Comparison of ENCODE assay signal across 17 mouse cellular contexts in genomic region chr3:108772811-108773210, GRCm38 (mm10). TPM values are rescaled to one million over a fixed set of nuclear protein-coding genes. Genes with fewer than 3 reads are reported as not detected.
A peak's percentile ranks its signal among the peaks of the same experiment; 100 is the strongest.
DNase-seq lines count a peak whose midpoint lies in the region; ATAC-seq and TF ChIP-seq lines count a peak whose summit lies in the region.
"Had no signal": no experiment of that assay in that cellular context is flagged by ENCODE, and none has a peak within 500 bp of the region (broad histone marks: within the 10 kb centered on the region; RNA-seq: fewer than 3 reads in every experiment).

No protein-coding gene starts in this region.

- no peaks in the 10 kb centered on the region for H3K9me3 ChIP-seq in forebrain, postnatal 0 days (ENCODE audit: low read length)
- no peaks in the 10 kb centered on the region for H3K9me3 ChIP-seq in forebrain, embryonic 13.5 days (replicated peaks)
- H3K9me3 ChIP-seq in limb, embryonic 15.5 days: no peaks in the 10 kb centered on the region
- H3K9me3 ChIP-seq in limb, embryonic 10.5 days (replicated peaks): no peaks in the 10 kb centered on the region
- H3K9me3 ChIP-seq: embryonic facial prominence, embryonic 15.5 days; heart, embryonic 15.5 days; liver, embryonic 13.5 days had no signal

- H3K4me3 ChIP-seq in forebrain, postnatal 0 days (ENCODE audit: low read depth, low read length): no peak overlapping the region
- H3K4me3 ChIP-seq in forebrain, embryonic 13.5 days: no peak overlapping the region
- no peak overlapping the region for H3K4me3 ChIP-seq in limb, embryonic 15.5 days
- no peak overlapping the region for H3K4me3 ChIP-seq in limb, embryonic 10.5 days
- H3K4me3 ChIP-seq: embryonic facial prominence, embryonic 15.5 days; heart, embryonic 15.5 days; liver, embryonic 13.5 days had no signal

- no peak for DNase-seq in forebrain, postnatal 0 days
- DNase-seq in limb, embryonic 10.5 days (ENCODE audit: low spot score): no peak
- peak; percentile 40 for DNase-seq in 416B (ENCODE audit: low read depth)
- DNase-seq in brain, embryonic 14.5 days (ENCODE audit: low read depth): no peak
- DNase-seq in ovary, adult 18-20 months (ENCODE audit: low spot score): no peak
- DNase-seq in embryo, embryonic 11 days: no peak
- DNase-seq: adrenal gland, adult 8-10 months; kidney, postnatal 10 days; liver, embryonic 13.5 days; spleen, adult 18-20 months; thymus, adult 18-20 months had no signal

- H3K27me3 ChIP-seq in forebrain, postnatal 0 days (ENCODE audit: insufficient read depth, low read length): no peaks in the 10 kb centered on the region
- no peaks in the 10 kb centered on the region for H3K27me3 ChIP-seq in forebrain, embryonic 13.5 days
- H3K27me3 ChIP-seq in limb, embryonic 15.5 days: no peaks in the 10 kb centered on the region
- H3K27me3 ChIP-seq in limb, embryonic 10.5 days (ENCODE audit: low read depth, poor library complexity, severe bottlenecking): 0 out of 2 replicates have a peak, but pooled peaks cover 15% of the 10 kb centered on the region
- H3K27me3 ChIP-seq: embryonic facial prominence, embryonic 15.5 days; liver, embryonic 13.5 days had no signal

- no peak overlapping the region for H3K27ac ChIP-seq in forebrain, postnatal 0 days (ENCODE audit: low read depth, low read length)
- H3K27ac ChIP-seq in forebrain, embryonic 13.5 days: no peak overlapping the region
- 0 out of 2 replicates have a peak overlapping the region, but pooled peaks have one; percentile 94 for H3K27ac ChIP-seq in limb, embryonic 15.5 days
- H3K27ac ChIP-seq in limb, embryonic 10.5 days: no peak overlapping the region
- H3K27ac ChIP-seq: embryonic facial prominence, embryonic 15.5 days; heart, embryonic 15.5 days; liver, embryonic 13.5 days had no signal

- TF ChIP-seq CTCF in forebrain, postnatal 0 days (IDR thresholded peaks at IDR 0.05; ENCODE audit: low read depth): peak; percentile 30; the same call in 1 of the 2 replicates
- peak; percentile 31; the same call in 1 of the 2 replicates for TF ChIP-seq CTCF in brain, embryonic 14.5 days (IDR thresholded peaks at IDR 0.05; ENCODE audit: borderline replicate concordance, extremely low read depth, insufficient read depth, insufficient read length)

- 87% methylated on average over 3 of the region's 3 CpGs for WGBS in forebrain, postnatal 0 days
- 83% methylated on average over 3 of the region's 3 CpGs for WGBS in forebrain, embryonic 13.5 days
- 81% methylated on average over 3 of the region's 3 CpGs for WGBS in limb, embryonic 15.5 days
- 93% methylated on average over 3 of the region's 3 CpGs for WGBS in limb, embryonic 10.5 days

- H3K4me2 ChIP-seq in forebrain, postnatal 0 days (ENCODE audit: low read depth): no peak overlapping the region
- H3K4me2 ChIP-seq in forebrain, embryonic 13.5 days: no peak overlapping the region
- no peak overlapping the region for H3K4me2 ChIP-seq in limb, embryonic 15.5 days
- H3K4me2 ChIP-seq: embryonic facial prominence, embryonic 15.5 days; heart, embryonic 15.5 days; liver, embryonic 13.5 days had no signal

- no peaks in the 10 kb centered on the region for H3K4me1 ChIP-seq in forebrain, postnatal 0 days (ENCODE audit: insufficient read depth)
- H3K4me1 ChIP-seq in forebrain, embryonic 13.5 days: 0 out of 2 replicates have a peak, but pooled peaks cover 5% of the 10 kb centered on the region
- peaks cover 33% of the 10 kb centered on the region for H3K4me1 ChIP-seq in limb, embryonic 15.5 days
- peaks cover 27% of the 10 kb centered on the region for H3K4me1 ChIP-seq in limb, embryonic 10.5 days

- no peaks in the 10 kb centered on the region for H3K36me3 ChIP-seq in forebrain, postnatal 0 days (ENCODE audit: insufficient read depth)
- H3K36me3 ChIP-seq in forebrain, embryonic 13.5 days (ENCODE audit: poor library complexity, severe bottlenecking): no peaks in the 10 kb centered on the region
- no peaks in the 10 kb centered on the region for H3K36me3 ChIP-seq in limb, embryonic 15.5 days
- H3K36me3 ChIP-seq in limb, embryonic 10.5 days: no peaks in the 10 kb centered on the region
- H3K36me3 ChIP-seq: embryonic facial prominence, embryonic 15.5 days; heart, embryonic 15.5 days; liver, embryonic 13.5 days had no signal

- H3K9ac ChIP-seq in forebrain, postnatal 0 days: no peak overlapping the region
- H3K9ac ChIP-seq in forebrain, embryonic 13.5 days: no peak overlapping the region
- no peak overlapping the region for H3K9ac ChIP-seq in limb, embryonic 15.5 days
- H3K9ac ChIP-seq: embryonic facial prominence, embryonic 15.5 days; heart, embryonic 15.5 days; liver, embryonic 13.5 days had no signal

- no peak for TF ChIP-seq POLR2A in brain, embryonic 14.5 days (IDR thresholded peaks at IDR 0.05; ENCODE audit: borderline replicate concordance, extremely low read depth, insufficient read depth, insufficient read length, poor library complexity, severe bottlenecking)

- no peak for ATAC-seq in forebrain, postnatal 0 days
- ATAC-seq in forebrain, embryonic 13.5 days: no peak
- ATAC-seq in limb, embryonic 15.5 days (ENCODE audit: insufficient number of reproducible peaks, low FRiP score, low TSS enrichment, low read depth): no peak
- ATAC-seq: forebrain, embryonic 16.5 days; hindbrain, embryonic 16.5 days had no signal

RNA-seq across cellular contexts. Expression of gene Aknad1, which starts 33.4 kb away (rescaled TPM):
- under 0.01 TPM in 1 of 2 replicates, not detected in the other for total RNA-seq in forebrain, postnatal 0 days (2014; rRNA removed)
- not detected in 2 replicates for polyA plus RNA-seq in forebrain, postnatal 0 days (2015; fragmentation: Nextera tagmentation; extraction: Ambion mirVana)
- not detected in 2 replicates for polyA plus RNA-seq in forebrain, embryonic 13.5 days (2015; fragmentation: Nextera tagmentation; extraction: Ambion mirVana)
- 1.3 and 1.5 TPM in 2 replicates for polyA plus RNA-seq in limb, embryonic 15.5 days (2015; fragmentation: Nextera tagmentation; extraction: Ambion mirVana)
- 0.10 TPM in 1 of 2 replicates, not detected in the other for polyA plus RNA-seq in limb, embryonic 10.5 days (2016; fragmentation: Nextera tagmentation; extraction: Ambion mirVana)
- 0.03 and 0.05 TPM in 2 replicates for polyA plus RNA-seq in brain, embryonic 14.5 days (2012; rRNA removed)
- polyA plus RNA-seq: forebrain, embryonic 16.5 days; heart, embryonic 15.5 days; hindbrain, embryonic 16.5 days had no signal

RNA-seq across cellular contexts. Expression of gene Gpsm2, which starts 50.7 kb away (rescaled TPM):
- 12.6 and 16.6 TPM in 2 replicates for total RNA-seq in forebrain, postnatal 0 days (2014; rRNA removed)
- polyA plus RNA-seq in forebrain, postnatal 0 days (2015; fragmentation: Nextera tagmentation; extraction: Ambion mirVana): 11.3 and 14.2 TPM in 2 replicates
- 64.6 and 69.6 TPM in 2 replicates for polyA plus RNA-seq in forebrain, embryonic 13.5 days (2015; fragmentation: Nextera tagmentation; extraction: Ambion mirVana)
- polyA plus RNA-seq in limb, embryonic 15.5 days (2015; fragmentation: Nextera tagmentation; extraction: Ambion mirVana): 95.9 and 103 TPM in 2 replicates
- polyA plus RNA-seq in limb, embryonic 10.5 days (2016; fragmentation: Nextera tagmentation; extraction: Ambion mirVana): 73.9 and 85.3 TPM in 2 replicates
- polyA plus RNA-seq in brain, embryonic 14.5 days (2012; rRNA removed): 14.5 and 14.7 TPM in 2 replicates
